Comparison of ENCODE assay signal across 15 mouse cellular contexts in the genomic region with DNA sequence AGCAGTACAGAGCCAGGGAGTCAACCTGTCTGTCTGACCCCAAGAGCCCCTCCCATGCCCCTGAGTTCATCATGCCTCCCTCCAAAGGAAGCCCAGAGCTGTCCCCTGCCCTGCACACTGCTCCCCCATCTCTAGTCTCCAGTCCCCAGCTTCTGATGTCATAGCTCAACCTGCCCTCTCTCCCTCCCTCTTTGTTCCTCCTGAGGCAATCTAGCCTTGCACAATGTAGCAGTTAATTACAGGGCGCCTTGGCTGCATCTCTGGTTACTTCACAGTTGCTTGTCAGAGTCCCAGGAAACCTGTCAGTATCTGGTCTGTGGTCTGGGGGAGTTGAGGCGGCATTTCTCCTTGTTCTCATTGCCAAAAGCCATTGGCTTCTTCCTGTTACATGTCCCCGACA. TPM values are rescaled to one million over a fixed set of nuclear protein-coding genes. Genes with fewer than 3 reads are reported as not detected.
A peak's percentile ranks its signal among the peaks of the same experiment; 100 is the strongest.
DNase-seq lines count a peak whose midpoint lies in the region; ATAC-seq lines count a peak whose summit lies in the region.
"Had no signal": no experiment of that assay in that cellular context is flagged by ENCODE, and none has a peak within 500 bp of the region (broad histone marks: within the 10 kb centered on the region; RNA-seq: fewer than 3 reads in every experiment).

No protein-coding gene starts in this region.

- H3K9me3 ChIP-seq in liver, embryonic 16.5 days (replicated peaks; ENCODE audit: control insufficient read depth, low read length) = no peaks in the 10 kb centered on the region

- no peak overlapping the region for H3K4me2 ChIP-seq in liver, embryonic 16.5 days (ENCODE audit: low read depth, low read length)

- no peak for DNase-seq in liver
- DNase-seq in adrenal gland, adult 8-10 months = peak; percentile 71
- DNase-seq in left cerebral cortex, postnatal 10 days (ENCODE audit: extremely low spot score in 1 of 2, low spot score in 2 of 2) = no peak
- DNase-seq in gastrocnemius, adult 8-10 months (ENCODE audit: low spot score in 2 of 2) = no peak
- DNase-seq in urinary bladder, adult 2 months (ENCODE audit: low spot score) = no peak
- DNase-seq: cerebellum, postnatal 14 days; gastrocnemius, postnatal 25 days; heart, postnatal 14 days; kidney, postnatal 14 days; retina, postnatal 1 day had no signal

- H3K9ac ChIP-seq in liver, embryonic 16.5 days (ENCODE audit: low read depth, low read length) = no peak overlapping the region

- H3K27ac ChIP-seq in liver, embryonic 16.5 days (ENCODE audit: low read length) = no peak overlapping the region
- H3K27ac ChIP-seq: macrophage had no signal

- 0 out of 2 replicates have a peak, but pooled peaks have one; percentile 9 for ATAC-seq in liver, embryonic 16.5 days (ENCODE audit: low read depth)
- ATAC-seq in granulocyte monocyte progenitor cell, adult 5-6 weeks (replicated peaks; ENCODE audit: poor library complexity, severe bottlenecking) = peak; percentile 88
- peak; percentile 63 for ATAC-seq in monocyte, adult 5-6 weeks (replicated peaks; ENCODE audit: insufficient number of reproducible peaks, low FRiP score, low TSS enrichment, poor library complexity, severe bottlenecking)

- intact Hi-C loops in left cerebral cortex, postnatal 10 days (cut with DNase I) = no loop called here

- H3K4me1 ChIP-seq in liver, embryonic 16.5 days (ENCODE audit: control insufficient read depth, low read depth, low read length) = no peaks in the 10 kb centered on the region

- 37% methylated on average over 3 of the region's 3 CpGs for WGBS in liver, embryonic 16.5 days (ENCODE audit: insufficient replicate concordance)

- no peaks in the 10 kb centered on the region for H3K36me3 ChIP-seq in liver, embryonic 16.5 days (ENCODE audit: control insufficient read depth, insufficient read depth)

- H3K4me3 ChIP-seq in liver, embryonic 16.5 days (ENCODE audit: low read depth, low read length) = no peak overlapping the region
- H3K4me3 ChIP-seq: myocyte had no signal

- H3K27me3 ChIP-seq in liver, embryonic 16.5 days (ENCODE audit: control insufficient read depth, insufficient read depth, low read depth, low read length) = no peaks in the 10 kb centered on the region

RNA-seq across cellular contexts. Expression of a gene that starts 2.2 kb away (rescaled TPM):
- polyA plus RNA-seq in liver, embryonic 16.5 days (2015; fragmentation: Nextera tagmentation; extraction: Ambion mirVana) = 0.08 and 0.12 TPM in 2 replicates
- total RNA-seq in adrenal gland, adult 8-10 months (2022) = under 1 TPM in 2 of 4 experiments, not detected in 2; 0.12 to 0.18 TPM
- total RNA-seq in granulocyte monocyte progenitor cell, adult 5-6 weeks (2014; fragmentation: Nextera tagmentation) = not detected in 2 replicates
- total RNA-seq in granulocyte monocyte progenitor cell, adult 5-6 weeks (2017) = under 0.01 and 0.13 TPM in 2 replicates
- total RNA-seq in monocyte, adult 5-6 weeks (2017) = not detected in 3 replicates
- total RNA-seq in left cerebral cortex, postnatal 10 days (2021) = under 1 TPM; 0.53 to 0.60 TPM
- total RNA-seq in gastrocnemius, adult 8-10 months (2022) = not detected
- polyA plus RNA-seq in urinary bladder, adult 2 months (2012; rRNA removed) = 0.01 TPM in 1 of 2 replicates, not detected in the other
- total RNA-seq: gastrocnemius, postnatal 25 days; heart, postnatal 14 days had no signal
- polyA plus RNA-seq: macrophage, myocyte had no signal

RNA-seq across cellular contexts. Expression of a gene that starts 55.1 kb away (rescaled TPM):
- 66.7 and 67.1 TPM in 2 replicates for polyA plus RNA-seq in liver, embryonic 16.5 days (2015; fragmentation: Nextera tagmentation; extraction: Ambion mirVana)
- 10 to 100 TPM; 75.6 to 83.4 (median 77.1) TPM for total RNA-seq in adrenal gland, adult 8-10 months (2022)
- 30.4 and 39.0 TPM in 2 replicates for total RNA-seq in granulocyte monocyte progenitor cell, adult 5-6 weeks (2014; fragmentation: Nextera tagmentation)
- 2.8 and 15.2 TPM in 2 replicates for total RNA-seq in granulocyte monocyte progenitor cell, adult 5-6 weeks (2017)
- total RNA-seq in monocyte, adult 5-6 weeks (2017) = 6.7 to 16.8 TPM (median 7.3 TPM) in 3 replicates
- 10 to 100 TPM; 44.5 to 55.7 TPM for total RNA-seq in left cerebral cortex, postnatal 10 days (2021)
- 10 to 100 TPM; 13.2 to 16.5 (median 16.3) TPM for total RNA-seq in gastrocnemius, adult 8-10 months (2022)
- polyA plus RNA-seq in urinary bladder, adult 2 months (2012; rRNA removed) = 33.3 and 34.0 TPM in 2 replicates

RNA-seq across cellular contexts. Expression of a gene that starts 59.1 kb away (rescaled TPM):
- 0.06 TPM in 1 of 2 replicates, not detected in the other for polyA plus RNA-seq in liver, embryonic 16.5 days (2015; fragmentation: Nextera tagmentation; extraction: Ambion mirVana)
- total RNA-seq in adrenal gland, adult 8-10 months (2022) = under 1 TPM in 1 of 4 experiments, not detected in 3; 0.05 TPM
- 1.8 and 2.6 TPM in 2 replicates for total RNA-seq in granulocyte monocyte progenitor cell, adult 5-6 weeks (2014; fragmentation: Nextera tagmentation)
- total RNA-seq in granulocyte monocyte progenitor cell, adult 5-6 weeks (2017) = 1.2 and 1.5 TPM in 2 replicates
- total RNA-seq in monocyte, adult 5-6 weeks (2017) = 0.38 to 0.78 TPM in 2 of 3 replicates, not detected in the other
- 10 to 100 TPM; 10.9 to 13.5 TPM for total RNA-seq in left cerebral cortex, postnatal 10 days (2021)
- total RNA-seq in gastrocnemius, adult 8-10 months (2022) = not detected
- polyA plus RNA-seq in urinary bladder, adult 2 months (2012; rRNA removed) = 0.14 and 0.29 TPM in 2 replicates
- total RNA-seq: gastrocnemius, postnatal 25 days had no signal
- polyA plus RNA-seq: myocyte had no signal

Comparison
In these comparisons a context has a peak if more than half of its experiments do, and no peak if none do; other contexts are left out.
1. ATAC-seq: peak in every context shown above with its lines; median percentile 88 in granulocyte monocyte progenitor cell, adult 5-6 weeks; 63 in monocyte, adult 5-6 weeks; 9 in liver, embryonic 16.5 days.